Mouse (Mus musculus) layer of hippocampus, postnatal 25 days (tissue): Measurements from ENCODE around the gene Prss41. TPM values are rescaled to one million over a fixed set of nuclear protein-coding genes. Genes with fewer than 3 reads are reported as not detected.

Experiments
- DNase-seq, 2 experiments: peaks; one replicate each; pipeline ENCODE4 v3.0.0; 2022; ENCODE audit warnings: mixed read lengths in 2 of 2, low spot score in 1 of 2; ENCODE audit errors: extremely low spot score in 1 of 2
- total RNA-seq, 2 experiments: library from RNA; stranded (reverse); gene quantifications; 2 replicates each; pipeline ENCODE4 v1.2.3; 2021

The Prss41 gene
- total RNA-seq, 2 experiments from 2014 or later: 1.8 to 2.0 TPM

DNA sequence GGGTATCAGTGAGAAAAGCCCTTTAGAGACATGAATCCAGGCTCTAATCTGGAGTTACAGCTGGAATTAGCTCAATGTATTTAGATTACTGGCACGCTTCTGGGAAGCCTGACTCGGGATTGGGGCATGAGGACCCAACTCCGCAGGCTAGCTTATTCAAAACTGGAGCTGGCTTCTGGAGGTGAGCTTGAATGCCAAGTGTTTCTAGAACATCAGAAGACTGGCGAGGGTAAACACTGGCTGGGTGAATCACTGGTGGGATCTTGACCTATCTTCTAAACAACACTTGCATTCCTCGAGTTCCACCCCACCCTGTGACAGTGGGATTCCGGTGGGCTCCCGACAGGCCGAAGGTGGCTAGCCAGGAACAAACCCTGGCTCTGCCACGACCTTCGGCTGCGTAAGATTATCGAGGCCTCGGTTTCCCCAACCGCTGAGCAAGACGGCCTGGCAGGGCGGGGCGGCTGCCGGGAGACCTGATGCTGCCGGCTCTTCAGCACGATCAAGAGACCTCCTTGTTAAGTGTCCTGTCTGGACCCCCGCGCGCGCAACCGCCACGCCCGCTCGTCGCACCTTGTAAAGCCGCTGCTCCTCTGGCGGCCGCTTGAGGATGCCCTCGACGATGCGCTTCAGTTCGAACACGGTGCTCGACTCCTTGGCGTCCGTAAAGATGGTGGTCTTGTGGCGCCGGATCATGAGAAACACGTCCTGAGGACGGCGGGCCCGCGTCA lies 15.5 kb downstream of the Prss41 start:
- DNase-seq: peak in 1 of 2 experiments; percentile 64

- DNase-seq: no peak
Measured at GRCm38 (mm10) chr17:23825591-23825990, 18.4 kb downstream of the Prss41 start.

GRCm38 (mm10) chr17:23823614-23824013 lies 20.4 kb downstream of the Prss41 start:
- no peak for DNase-seq

GRCm38 (mm10) chr17:23823018-23823417 lies 21.0 kb downstream of the Prss41 start:
- DNase-seq: no peak

DNA sequence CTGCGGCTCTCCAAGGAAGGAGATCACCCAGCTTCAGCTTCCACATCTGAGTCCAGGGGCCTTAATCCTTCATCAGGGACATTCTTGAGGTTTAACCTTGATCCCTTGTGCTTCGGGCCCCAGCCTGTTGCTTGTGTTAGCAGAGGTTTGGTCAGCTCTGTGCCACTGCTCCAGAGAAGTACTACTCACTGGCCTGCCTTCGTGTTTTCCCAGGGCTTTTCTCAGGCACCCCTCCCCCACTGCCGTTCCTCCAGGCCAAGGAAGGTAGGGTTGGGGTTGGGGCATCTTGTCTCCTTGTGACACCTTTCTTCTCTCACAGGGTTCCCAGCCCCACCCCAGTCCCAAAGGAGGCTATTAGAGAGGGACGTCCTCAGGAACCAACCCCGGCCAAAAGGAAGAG lies 21.9 kb downstream of the Prss41 start:
- no peak for DNase-seq

DNA sequence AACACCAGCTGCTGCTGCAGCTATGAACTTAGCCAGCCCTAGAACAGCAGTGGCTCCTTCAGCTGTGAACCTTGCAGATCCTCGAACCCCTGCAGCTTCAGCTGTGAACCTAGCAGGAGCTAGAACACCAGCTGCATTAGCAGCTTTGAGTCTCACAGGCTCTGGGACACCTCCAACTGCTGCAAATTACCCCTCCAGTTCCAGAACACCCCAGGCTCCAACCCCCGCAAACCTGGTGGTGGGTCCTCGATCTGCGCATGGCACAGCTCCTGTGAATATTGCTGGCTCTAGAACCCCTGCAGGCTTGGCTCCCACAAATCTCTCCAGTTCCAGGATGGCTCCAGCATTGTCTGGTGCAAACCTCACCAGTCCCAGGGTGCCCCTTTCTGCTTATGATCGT lies 23.2 kb downstream of the Prss41 start:
- DNase-seq: no peak

- DNase-seq: no peak
Measured at GRCm38 (mm10) chr17:23819235-23819634, 24.7 kb downstream of the Prss41 start.

DNA sequence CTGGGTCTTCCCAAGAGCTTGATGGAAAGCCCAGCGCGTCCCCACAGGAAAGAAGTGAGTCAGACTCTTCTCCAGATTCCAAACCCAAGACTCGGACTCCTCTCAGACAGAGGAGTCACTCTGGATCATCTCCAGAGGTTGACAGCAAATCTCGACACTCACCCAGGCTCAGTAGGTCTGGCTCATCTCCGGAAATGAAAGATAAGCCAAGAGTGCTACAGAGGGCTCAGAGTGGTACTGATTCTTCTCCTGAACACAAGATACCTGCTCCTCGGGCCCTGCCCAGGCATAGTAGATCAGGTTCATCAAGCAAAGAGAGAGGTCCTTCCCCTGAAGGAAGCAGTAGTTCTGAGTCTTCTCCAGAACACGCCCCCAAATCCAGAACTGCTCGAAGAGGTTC lies 25.4 kb downstream of the Prss41 start:
- no peak for DNase-seq

DNA sequence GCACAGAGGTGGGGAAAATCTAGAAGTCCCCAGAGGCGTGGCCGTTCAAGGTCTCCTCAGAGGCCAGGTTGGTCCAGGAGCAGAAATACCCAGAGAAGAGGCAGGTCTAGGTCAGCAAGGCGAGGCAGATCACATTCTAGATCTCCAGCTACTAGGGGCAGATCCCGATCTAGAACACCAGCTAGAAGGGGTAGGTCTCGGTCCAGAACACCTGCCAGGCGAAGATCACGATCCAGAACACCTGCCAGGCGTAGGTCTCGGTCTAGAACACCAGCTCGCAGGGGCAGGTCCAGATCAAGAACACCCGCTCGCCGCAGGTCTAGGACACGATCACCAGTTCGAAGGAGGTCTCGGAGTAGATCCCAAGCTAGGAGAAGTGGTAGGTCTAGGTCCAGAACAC lies 28.3 kb downstream of the Prss41 start:
- no peak for DNase-seq

DNA sequence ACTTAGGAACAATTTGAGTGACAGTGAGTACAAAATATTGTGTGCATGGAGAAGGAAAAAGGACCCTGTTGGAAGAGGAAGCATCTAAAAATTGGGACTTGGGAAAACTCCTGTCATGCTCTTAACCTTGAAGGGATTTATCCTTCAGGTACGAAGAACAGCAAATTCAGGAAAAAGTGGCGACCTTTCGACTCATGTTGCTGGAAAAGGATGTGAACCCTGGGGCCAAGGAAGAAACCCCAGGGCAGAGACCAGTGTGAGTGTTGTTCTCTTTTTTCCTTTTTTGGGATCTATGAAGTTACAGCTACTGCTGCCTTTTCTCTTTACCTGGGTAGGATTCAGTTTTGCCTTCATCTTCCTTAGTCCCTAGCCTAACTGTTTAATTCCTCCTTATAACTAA lies 36.1 kb downstream of the Prss41 start:
- DNase-seq: no peak

DNA sequence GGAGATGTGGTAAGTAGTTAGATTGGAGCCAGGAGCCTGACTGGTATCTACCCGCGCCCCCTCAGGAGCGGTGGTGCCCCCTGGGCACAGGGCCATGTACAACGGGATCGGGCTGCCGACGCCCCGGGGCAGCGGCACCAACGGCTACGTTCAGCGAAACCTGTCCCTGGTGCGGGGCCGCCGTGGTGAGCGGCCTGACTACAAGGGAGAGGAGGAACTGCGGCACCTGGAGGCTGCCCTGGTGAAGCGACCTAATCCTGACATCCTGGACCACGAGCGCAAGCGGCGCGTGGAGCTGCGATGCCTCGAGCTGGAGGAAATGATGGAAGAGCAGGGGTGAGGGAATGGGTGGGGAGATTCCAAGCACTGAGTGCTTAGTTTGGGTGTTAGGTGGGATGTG lies 37.1 kb downstream of the Prss41 start:
- no peak for DNase-seq

- DNase-seq: no peak
Measured at GRCm38 (mm10) chr17:23804426-23805085, 39.4 kb downstream of the Prss41 start.

DNA sequence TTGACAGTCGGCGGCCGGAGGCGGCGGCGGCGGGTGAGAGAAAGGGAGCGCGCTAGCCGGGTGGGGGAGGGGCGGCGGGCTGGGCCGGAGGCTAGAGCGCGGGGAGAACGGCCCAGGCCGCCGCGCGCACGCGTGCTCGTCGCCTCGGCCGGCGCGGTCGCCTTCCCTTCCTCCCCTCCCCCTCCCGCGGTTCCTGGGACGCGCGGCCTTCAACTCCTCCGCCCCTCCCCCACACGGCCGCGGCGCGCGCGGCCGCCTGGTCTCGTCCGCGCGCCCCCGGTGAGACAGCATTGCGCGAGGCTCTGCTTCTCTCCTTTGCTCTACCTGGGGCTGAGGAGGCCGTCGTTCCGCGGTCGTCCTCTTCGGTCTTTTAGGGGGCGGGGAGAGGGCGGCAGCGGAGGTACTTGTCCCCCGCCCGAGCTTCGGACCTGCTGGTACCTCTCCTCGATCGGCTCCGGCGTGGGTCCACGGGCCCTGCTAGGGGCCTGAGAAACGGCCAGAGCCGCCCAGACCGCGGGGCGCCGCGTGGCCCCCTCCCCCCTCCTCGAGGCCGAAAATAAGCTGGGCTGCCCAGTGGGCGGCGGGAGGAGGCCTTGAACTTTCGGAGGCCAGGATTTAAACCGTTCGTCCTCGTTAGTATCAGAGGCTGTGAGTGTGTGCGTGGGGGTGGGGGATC lies 40.5 kb downstream of the Prss41 start:
- DNase-seq: peak in 1 of 2 experiments; percentile 65

GRCm38 (mm10) chr17:23802746-23803365 lies 41.1 kb downstream of the Prss41 start:
- DNase-seq: peak; percentile 86 to 94

DNA sequence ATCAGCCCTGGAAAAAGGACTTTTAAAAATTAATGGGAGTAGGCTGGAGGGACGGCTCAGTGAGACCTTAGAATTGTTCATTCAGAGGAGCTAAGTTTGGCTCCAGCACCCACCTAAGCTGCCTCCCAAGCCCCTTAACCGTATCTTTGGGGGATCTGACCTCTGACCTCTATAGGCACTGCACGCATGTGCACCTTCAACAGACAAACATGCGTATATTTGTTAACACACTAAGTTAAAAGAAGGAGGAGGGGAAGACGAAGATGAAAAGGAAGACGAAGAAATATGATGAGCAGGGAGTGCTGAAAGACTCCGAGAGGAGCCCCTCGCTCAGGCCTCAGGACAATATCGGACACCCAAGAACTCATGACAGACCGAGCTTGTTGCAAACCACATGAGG lies 42.3 kb downstream of the Prss41 start:
- no peak for DNase-seq

GRCm38 (mm10) chr17:23797316-23797715 lies 46.7 kb downstream of the Prss41 start:
- no peak for DNase-seq

DNA sequence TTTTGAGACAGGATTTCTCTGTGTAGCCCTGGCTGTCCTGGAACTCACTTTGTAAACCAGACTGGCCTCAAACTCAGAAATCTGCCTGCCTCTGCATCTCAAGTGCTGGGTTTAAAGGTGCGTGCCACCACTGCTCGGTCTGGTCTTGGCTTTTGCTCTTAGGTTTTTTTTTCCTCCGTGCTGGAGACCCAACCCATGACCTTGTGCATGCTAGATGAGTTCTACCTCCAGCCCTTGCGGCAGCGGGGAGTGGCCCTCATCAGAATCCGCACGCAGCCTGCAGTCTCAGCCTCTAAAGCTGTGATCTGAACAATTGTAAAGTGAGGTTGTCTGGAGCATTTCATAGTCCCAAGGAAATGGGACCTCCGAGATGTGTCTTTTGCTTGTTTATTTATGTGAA lies 48.6 kb downstream of the Prss41 start:
- DNase-seq: no peak

DNA sequence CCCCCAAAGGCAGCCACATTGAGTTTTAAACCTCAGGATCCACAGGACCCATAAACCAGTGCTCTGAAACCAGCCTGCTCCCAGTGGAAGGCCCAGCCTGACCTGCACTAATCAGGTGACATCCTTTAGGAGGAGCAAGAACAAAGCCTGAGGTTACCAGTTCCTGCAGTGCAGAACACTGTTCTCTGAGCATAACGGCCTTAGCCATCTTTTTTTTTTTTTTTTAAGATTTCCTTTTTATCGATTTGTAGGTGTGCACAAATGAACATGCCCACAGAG lies 53.0 kb downstream of the Prss41 start:
- no peak for DNase-seq

- peak; percentile 48 to 61 for DNase-seq
Measured at GRCm38 (mm10) chr17:23790269-23791078, 53.5 kb downstream of the Prss41 start, which contains the start of gene Srrm2. Srrm2 (plus strand) TSS chr17:23790532.

DNA sequence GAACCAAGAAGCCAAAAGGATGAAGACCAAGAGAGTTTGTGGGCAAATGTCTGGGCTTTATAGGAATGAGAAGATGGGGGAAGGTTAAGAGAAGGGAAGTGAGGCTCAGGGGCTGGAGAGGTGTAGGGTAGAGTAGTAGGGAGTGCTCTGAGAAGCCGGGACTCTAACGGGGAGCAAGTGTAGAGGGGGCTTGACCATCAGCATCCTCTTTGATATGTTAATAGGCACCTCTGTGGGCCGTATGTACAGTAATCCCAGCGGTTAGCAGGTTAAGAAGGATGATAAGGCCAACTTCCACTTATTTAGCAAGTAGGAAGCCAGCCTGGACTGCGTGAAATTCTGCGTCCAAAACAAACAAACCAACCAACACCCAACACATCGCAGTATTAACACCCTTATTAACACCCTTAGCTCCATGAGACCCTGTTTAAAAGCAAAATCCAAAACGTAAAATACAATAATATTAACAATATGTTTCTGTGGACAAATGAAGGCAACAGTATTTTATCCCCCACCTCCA lies 54.2 kb downstream of the Prss41 start:
- DNase-seq: no peak
